Mouse (Mus musculus) T-helper 17 cell (primary cell): ENCODE measurements around the gene Pla2g2e.
"Not testable (repeated sequence)": the region's sequence is repeated elsewhere in the genome, so short reads cannot be mapped to it uniquely, and the experiment has no call there.

Experiments used
- in situ Hi-C, 2 experiments: fragments of 300-600 bp; cut with MboI, MseI; formaldehyde crosslinking; loops; 1 replicate in 1 of 2; 2 replicates in 1 of 2; pipeline ENCODE4 v1.15.1; 2025; ENCODE audit warnings: high pct_unique_total_duplicates in 2 of 2

The Pla2g2e gene

GRCm38 (mm10) chr4:138880811-138881584, 3.3 kb downstream of the Pla2g2e start:
- in situ Hi-C loops: no loop called here

- in situ Hi-C loops: no loop called here
Measured at GRCm38 (mm10) chr4:138882179-138882578, 4.4 kb downstream of the Pla2g2e start.

GRCm38 (mm10) chr4:138884261-138884660, 6.5 kb downstream of the Pla2g2e start:
- in situ Hi-C loops: no loop called here

- in situ Hi-C loops: no loop called here
Measured at GRCm38 (mm10) chr4:138889165-138889564, 11.4 kb downstream of the Pla2g2e start.

GRCm38 (mm10) chr4:138889635-138890034, 11.9 kb downstream of the Pla2g2e start:
- in situ Hi-C loops: no loop called here

- in situ Hi-C loops: no loop called here
Measured at GRCm38 (mm10) chr4:138892655-138893054, 14.9 kb downstream of the Pla2g2e start.

GRCm38 (mm10) chr4:138893789-138894188, 16.0 kb downstream of the Pla2g2e start:
- in situ Hi-C loops: not testable (repeated sequence)

GRCm38 (mm10) chr4:138899361-138899760, 21.6 kb downstream of the Pla2g2e start:
- in situ Hi-C loops: no loop called here

- in situ Hi-C loops: no loop called here
Measured at GRCm38 (mm10) chr4:138905624-138906337, 28.0 kb downstream of the Pla2g2e start.

GRCm38 (mm10) chr4:138913141-138913787, 35.5 kb downstream of the Pla2g2e start:
- in situ Hi-C loops: no loop called here

GRCm38 (mm10) chr4:138913797-138914196, 36.1 kb downstream of the Pla2g2e start, which contains the start of gene Otud3:
Otud3 (minus strand) TSS chr4:138913945.
- in situ Hi-C loops: no loop called here

- in situ Hi-C loops: no loop called here
Measured at GRCm38 (mm10) chr4:138917282-138917681, 39.5 kb downstream of the Pla2g2e start.

- in situ Hi-C loops: loop anchor here in 1 of 2 experiments (5.0 kb wide), 1 partner anchor 51 kb away; the partner anchor contains the start of gene Tmco4
Measured at GRCm38 (mm10) chr4:138921254-138922130, 43.8 kb downstream of the Pla2g2e start.

GRCm38 (mm10) chr4:138922131-138922459, 44.4 kb downstream of the Pla2g2e start:
- in situ Hi-C loops: loop anchor here in 1 of 2 experiments (5.0 kb wide), 1 partner anchor 50 kb away; the partner anchor contains the start of gene Tmco4

- in situ Hi-C loops: no loop called here
Measured at GRCm38 (mm10) chr4:138925561-138925960, 47.8 kb downstream of the Pla2g2e start.
